Mouse (Mus musculus) gastrocnemius, adult 2 months (tissue): ENCODE data around the gene Tbc1d23. TPM values are rescaled to one million over a fixed set of nuclear protein-coding genes. Genes with fewer than 3 reads are reported as not detected.

Experiments
- DNase-seq: peaks from one replicate; pipeline ENCODE4 v3.0.0; 2022
- H3K27ac ChIP-seq: fragments of 200-600 bp; 2 replicates; pipeline ENCODE4 v1.8.1; 2022; ENCODE audit warnings: mild to moderate bottlenecking
- H3K4me3 ChIP-seq: fragments of 200-600 bp; 2 replicates; pipeline ENCODE4 v1.8.1; 2022; ENCODE audit warnings: mild to moderate bottlenecking, moderate library complexity
- CTCF ChIP-seq: fragments of 200-600 bp; IDR thresholded peaks from 2 replicates; pipeline ENCODE4 v1.8.1; 2022; ENCODE audit warnings: antibody characterized with exemption, mild to moderate bottlenecking, moderate library complexity
- intact Hi-C: fragments of 180-260 bp; cut with DNase I; formaldehyde crosslinking; loops from one replicate; pipeline ENCODE4 v1.15.1; 2025
- total RNA-seq, 2 experiments: library from RNA; stranded (reverse); gene quantifications; 2 replicates each; pipeline ENCODE4 v1.2.3; 2021

The Tbc1d23 gene
- total RNA-seq, 2 experiments from 2014 or later, result 19.2 to 19.5 TPM

GRCm38 (mm10) chr16:57168236-57168635, 63.1 kb downstream of the Tbc1d23 start:
- Histone ChIP-seq H3K27ac (no peak overlapping the region), H3K4me3 (no peak overlapping the region)
- intact Hi-C loops, result loop anchor here (5.0 to 10.0 kb wide), 2 partner anchors 363 to 396 kb away; no protein-coding TSS in a partner anchor
- no peak for DNase-seq
- TF ChIP-seq CTCF, result no peak

- intact Hi-C loops, result loop anchor here (5.0 to 10.0 kb wide), 2 partner anchors 363 to 395 kb away; no protein-coding TSS in a partner anchor
- peak overlapping the region; percentile 78 for H3K4me3 ChIP-seq
- TF ChIP-seq CTCF, result no peak
- H3K27ac ChIP-seq, result peak overlapping the region; percentile 89
- no peak for DNase-seq
These were observed 63.8 kb downstream of the Tbc1d23 start for GRCm38 (mm10) chr16:57167514-57167912.

- peak within 1 kb of the TSS; percentile 78 for H3K4me3 ChIP-seq
- intact Hi-C loops, result loop anchor here (5.0 to 10.0 kb wide), 2 partner anchors 362 to 395 kb away; no protein-coding TSS in a partner anchor
- H3K27ac ChIP-seq, result peak within 1 kb of the TSS; percentile 89
- peak; percentile 94 for TF ChIP-seq CTCF
- DNase-seq, result peak; percentile 96
These were observed 64.4 kb downstream of the Tbc1d23 start, which contains the start of gene Nit2 for GRCm38 (mm10) chr16:57166611-57167513. Gene Nit2, minus strand, starts transcription at chr16:57167341.

GRCm38 (mm10) chr16:57166086-57166485, 65.2 kb downstream of the Tbc1d23 start:
- DNase-seq, result no peak
- H3K27ac ChIP-seq, result peak overlapping the region; percentile 89
- H3K4me3 ChIP-seq, result peak overlapping the region; percentile 78
- no peak for TF ChIP-seq CTCF
- intact Hi-C loops, result loop anchor here (5.0 to 10.0 kb wide), 2 partner anchors 361 to 394 kb away; no protein-coding TSS in a partner anchor

GRCm38 (mm10) chr16:57165157-57165556, 66.1 kb downstream of the Tbc1d23 start:
- H3K4me3 ChIP-seq, result no peak overlapping the region
- intact Hi-C loops, result loop anchor here (5.0 to 10.0 kb wide), 2 partner anchors 360 to 393 kb away; no protein-coding TSS in a partner anchor
- DNase-seq, result no peak
- no peak for TF ChIP-seq CTCF
- no peak overlapping the region for H3K27ac ChIP-seq

GRCm38 (mm10) chr16:57163694-57164093, 67.6 kb downstream of the Tbc1d23 start:
- no peak for TF ChIP-seq CTCF
- intact Hi-C loops, result loop anchor here (10.0 kb wide), 1 partner anchor 359 kb away; no protein-coding TSS in a partner anchor
- DNase-seq, result no peak

GRCm38 (mm10) chr16:57162841-57163240, 68.5 kb downstream of the Tbc1d23 start:
- H3K4me3 ChIP-seq, result no peak overlapping the region
- TF ChIP-seq CTCF, result no peak
- H3K27ac ChIP-seq, result no peak overlapping the region
- intact Hi-C loops, result loop anchor here (10.0 kb wide), 1 partner anchor 358 kb away; no protein-coding TSS in a partner anchor
- no peak for DNase-seq

More at GRCm38 (mm10) chr16:57163694-57164093, 67.6 kb downstream of the Tbc1d23 start:
- H3K27ac ChIP-seq, result no peak overlapping the region
- no peak overlapping the region for H3K4me3 ChIP-seq

GRCm38 (mm10) chr16:57159835-57160234, 71.5 kb downstream of the Tbc1d23 start:
- intact Hi-C loops, result loop anchor here (10.0 kb wide), 1 partner anchor 355 kb away; no protein-coding TSS in a partner anchor
- Histone ChIP-seq H3K27ac (no peak overlapping the region), H3K4me3 (no peak overlapping the region)
- TF ChIP-seq CTCF, result no peak
- DNase-seq, result no peak

GRCm38 (mm10) chr16:57157728-57158127, 73.6 kb downstream of the Tbc1d23 start:
- no peak overlapping the region for H3K4me3 ChIP-seq
- TF ChIP-seq CTCF, result no peak
- no peak for DNase-seq

GRCm38 (mm10) chr16:57157076-57157475, 74.2 kb downstream of the Tbc1d23 start:
- Histone ChIP-seq H3K4me3 (no peak overlapping the region), H3K27ac (no peak overlapping the region)
- no peak for DNase-seq
- TF ChIP-seq CTCF, result no peak
- intact Hi-C loops, result no loop called here

More at GRCm38 (mm10) chr16:57157728-57158127, 73.6 kb downstream of the Tbc1d23 start:
- intact Hi-C loops, result no loop called here
- no peak overlapping the region for H3K27ac ChIP-seq

GRCm38 (mm10) chr16:57155899-57156298, 75.4 kb downstream of the Tbc1d23 start:
- Histone ChIP-seq H3K27ac (no peak overlapping the region), H3K4me3 (no peak overlapping the region)
- no peak for TF ChIP-seq CTCF
- intact Hi-C loops, result no loop called here
- DNase-seq, result no peak

- DNase-seq, result no peak
- TF ChIP-seq CTCF, result no peak
- intact Hi-C loops, result no loop called here
- no peak overlapping the region for H3K4me3 ChIP-seq
- H3K27ac ChIP-seq, result no peak overlapping the region
These were observed 79.9 kb downstream of the Tbc1d23 start for GRCm38 (mm10) chr16:57151437-57151836.

- no peak for TF ChIP-seq CTCF
- H3K27ac ChIP-seq, result no peak overlapping the region
- DNase-seq, result no peak
- intact Hi-C loops, result loop anchor here (5.0 kb wide), 1 partner anchor 48 kb away; no protein-coding TSS in a partner anchor
- H3K4me3 ChIP-seq, result no peak overlapping the region
These were observed 86.6 kb downstream of the Tbc1d23 start for GRCm38 (mm10) chr16:57144741-57145140.
